Mouse (Mus musculus): ENCODE measurements at regions not wholly inside any gene's neighbourhood (a gene's known extent, or its start where the extent isn't known, plus 50 kb on each side); places are given as distances from the start of the nearest gene placed in this dataset.

DNA sequence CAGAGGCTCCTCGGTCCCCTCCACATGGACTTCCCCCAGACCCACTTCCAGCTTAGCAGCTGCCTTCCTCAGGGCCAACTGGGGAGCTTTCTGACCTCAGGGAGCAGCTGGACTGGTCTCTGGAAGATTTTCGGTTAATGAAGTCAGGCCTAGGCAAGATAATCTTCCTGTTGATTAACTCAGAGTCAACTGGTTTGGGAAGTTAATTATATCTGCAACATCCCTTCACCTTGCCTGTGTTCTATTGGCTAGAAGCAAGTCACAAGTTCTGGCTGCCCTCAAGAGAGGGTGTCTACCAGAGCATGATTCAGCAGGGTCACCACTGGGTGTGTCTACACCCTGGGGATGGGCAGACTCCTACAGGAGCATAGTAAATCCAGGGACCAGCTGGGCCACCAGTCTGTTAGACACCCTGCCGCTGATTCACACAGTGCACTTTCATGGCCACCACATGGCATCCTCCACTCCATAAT is 53.9 kb upstream of the Maml3 start:
- no peak for DNase-seq (ENCODE audit: low spot score)

DNA sequence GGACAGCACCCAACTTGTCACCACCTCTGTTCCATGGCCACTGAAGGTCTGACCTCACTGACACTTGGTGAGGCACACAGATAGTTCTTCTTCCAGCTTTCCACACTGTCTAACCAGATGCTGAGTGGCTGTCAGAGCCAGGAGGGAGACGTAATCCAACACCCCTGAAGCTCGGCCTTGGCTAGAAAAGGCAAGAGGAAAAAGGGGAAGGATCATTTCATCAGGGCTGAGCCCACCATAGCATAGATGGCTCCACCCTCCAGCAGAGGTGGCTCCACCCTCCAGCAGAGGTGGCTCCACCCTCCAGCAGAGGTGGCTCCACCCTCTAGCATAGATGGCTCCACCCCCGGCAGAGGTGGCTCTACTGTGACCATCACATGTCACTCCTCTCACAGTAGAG is 56.8 kb upstream of the Maml3 start:
- DNase-seq (ENCODE audit: low spot score), result no peak

DNA sequence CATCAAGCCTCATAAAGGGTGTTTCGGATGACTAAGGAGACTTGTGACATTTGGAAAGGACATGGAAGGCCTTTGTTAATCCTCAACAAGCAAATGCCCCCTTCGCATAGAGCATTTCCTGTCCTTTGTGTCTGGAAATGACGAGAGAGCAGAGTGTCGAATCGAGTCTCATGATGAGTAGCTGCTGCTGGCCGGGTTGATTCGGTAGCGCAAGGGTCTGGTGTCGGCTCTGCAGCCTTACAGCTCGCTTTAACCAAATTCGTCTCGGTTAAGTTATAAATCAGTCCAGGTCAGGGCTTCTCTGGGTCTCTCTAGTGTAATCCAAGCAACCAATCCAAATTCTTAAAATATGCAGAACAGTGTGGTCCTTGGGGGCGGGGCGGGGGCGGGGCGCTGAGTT is 59.1 kb upstream of the Maml3 start:
- no peak for DNase-seq (ENCODE audit: low spot score)

DNA sequence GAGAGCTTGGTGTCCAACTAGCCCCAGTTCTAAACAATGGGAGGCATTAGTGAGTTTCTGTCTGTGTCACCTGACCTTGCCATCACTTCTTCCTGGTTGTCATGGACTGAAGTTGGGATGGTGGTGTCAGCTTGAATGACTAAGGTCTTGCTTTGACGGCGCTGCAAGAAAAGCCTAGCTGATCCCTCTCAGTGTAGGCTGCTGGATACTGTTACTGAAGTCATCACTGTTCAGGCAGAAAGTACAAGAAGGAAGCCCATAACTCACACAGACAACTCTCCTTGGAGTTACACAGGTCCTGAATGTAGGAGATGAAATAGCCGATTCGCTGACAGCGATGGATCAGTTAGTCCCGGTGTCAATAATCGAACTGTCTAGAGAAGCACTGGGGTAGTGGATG is 62.5 kb upstream of the Maml3 start:
- DNase-seq (ENCODE audit: low spot score), result no peak

DNA sequence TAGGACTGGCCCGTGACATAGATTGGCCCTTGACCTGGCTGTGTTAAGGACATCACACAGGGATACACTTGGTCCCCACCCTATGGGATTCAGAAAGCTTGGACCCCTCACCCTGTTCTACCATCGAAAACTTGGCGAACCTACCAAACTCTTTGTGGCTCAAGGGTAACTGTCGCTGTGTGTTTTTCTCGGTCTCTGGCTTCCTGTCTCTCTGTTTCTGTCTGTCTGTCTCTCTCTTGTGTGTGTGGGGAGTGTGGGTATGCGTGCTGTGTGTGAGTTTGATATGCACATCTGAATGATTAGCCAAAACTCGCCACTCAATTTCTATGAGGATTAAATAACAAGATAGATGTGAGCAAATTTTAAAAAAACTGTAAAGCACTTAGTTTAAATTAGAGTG is 66.0 kb upstream of the Maml3 start:
- no peak for DNase-seq (ENCODE audit: low spot score)

DNA sequence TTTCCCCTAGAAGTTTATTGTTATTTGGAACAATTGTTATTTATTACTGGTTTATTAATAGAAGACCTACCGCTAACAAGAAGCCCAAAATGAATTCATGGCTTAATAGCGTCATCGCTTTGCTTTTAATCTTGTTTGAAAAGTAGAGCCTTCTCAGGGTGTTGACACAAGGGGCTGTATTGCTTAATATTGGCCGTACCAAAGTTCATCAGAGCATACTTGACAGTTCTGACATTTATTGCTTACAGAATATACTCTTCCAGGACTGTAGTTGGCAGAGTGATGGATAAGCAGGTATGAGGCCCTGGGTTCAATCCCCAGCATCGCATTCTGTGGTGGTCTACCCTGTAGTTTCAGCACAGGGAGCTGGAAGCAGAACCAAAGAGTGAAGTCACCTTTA is 66.4 kb upstream of the Maml3 start:
- no peak for DNase-seq (ENCODE audit: low spot score)

DNA sequence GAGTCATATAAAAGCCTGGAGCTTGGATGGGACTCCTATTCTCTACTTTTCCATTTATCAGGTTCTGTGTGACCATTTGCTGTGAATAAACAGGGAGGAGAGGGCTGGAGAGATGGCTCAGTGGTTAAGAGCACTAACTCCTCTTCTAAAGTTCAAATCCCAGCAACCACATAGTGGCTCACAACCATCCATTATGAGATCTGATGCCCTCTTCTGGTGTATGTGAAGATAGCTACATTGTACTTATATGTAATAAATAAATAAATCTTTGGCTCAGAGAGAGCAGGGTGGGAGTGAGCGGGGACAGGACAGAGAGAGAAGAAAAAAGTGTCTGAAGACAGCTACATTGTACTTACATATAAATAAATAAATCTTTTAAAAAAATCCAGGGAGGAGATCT is 68.6 kb upstream of the Maml3 start:
- no peak for DNase-seq (ENCODE audit: low spot score)

DNA sequence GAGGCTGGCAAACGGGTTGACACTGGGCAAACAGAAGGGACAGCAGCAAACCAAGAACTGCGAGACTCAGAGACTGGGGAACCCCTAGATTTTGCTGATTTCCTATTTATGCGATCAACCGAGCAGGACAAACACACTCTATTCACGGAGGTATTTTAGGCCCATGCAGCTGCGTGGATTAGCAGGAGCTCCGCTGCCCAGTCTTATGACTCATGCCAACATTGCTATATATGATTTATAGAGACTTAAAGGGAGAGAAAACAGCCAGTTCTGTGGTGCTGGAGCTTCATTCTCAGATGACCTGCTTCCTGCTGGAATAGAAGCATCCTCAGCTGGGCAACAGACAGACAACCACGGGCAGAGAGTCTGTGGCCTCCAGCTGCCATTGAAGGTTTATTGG is 71.2 kb upstream of the Maml3 start:
- no peak for DNase-seq (ENCODE audit: low spot score)

DNA sequence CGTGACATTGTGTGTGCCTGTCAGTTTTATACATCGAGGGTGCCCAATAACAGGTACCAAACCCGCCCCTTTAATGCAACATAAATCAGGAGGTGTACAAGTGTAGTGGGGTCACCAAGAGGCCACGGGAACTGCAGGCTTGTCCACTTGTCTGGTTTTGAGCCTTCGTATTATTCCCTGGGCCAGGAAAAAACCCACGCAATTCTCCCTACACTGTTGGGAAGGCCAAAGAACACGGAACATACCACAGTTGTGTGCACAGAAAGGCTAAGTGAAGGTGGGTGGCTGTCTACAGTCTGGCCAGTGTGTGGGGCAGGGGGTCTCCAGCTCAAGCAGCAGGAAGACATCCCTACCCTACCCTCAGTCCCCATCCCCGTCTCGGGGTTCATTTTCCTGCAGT is 74.0 kb upstream of the Maml3 start:
- no peak for DNase-seq (ENCODE audit: low spot score)

DNA sequence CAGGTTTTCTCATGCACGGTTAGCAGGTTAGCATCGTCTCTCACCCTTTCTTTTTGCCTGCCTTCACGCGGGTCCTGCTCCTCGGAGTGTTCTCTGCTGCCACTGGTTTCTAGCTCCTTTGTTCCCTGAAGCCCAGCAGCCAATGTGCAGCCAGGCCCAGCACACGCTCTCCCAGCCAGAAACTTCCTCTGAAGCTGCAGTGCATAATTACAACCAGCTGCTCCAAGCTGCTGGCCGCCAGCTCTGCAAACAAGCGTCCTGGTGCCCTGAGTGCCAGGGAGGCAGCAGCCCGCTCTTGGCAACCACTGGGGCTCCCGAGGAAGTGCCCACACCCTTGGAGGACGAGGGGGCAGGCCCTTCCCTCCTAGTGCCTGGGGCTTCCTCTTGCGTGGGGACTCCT is 74.8 kb upstream of the Maml3 start:
- peak; percentile 51 for DNase-seq (ENCODE audit: low spot score)

DNA sequence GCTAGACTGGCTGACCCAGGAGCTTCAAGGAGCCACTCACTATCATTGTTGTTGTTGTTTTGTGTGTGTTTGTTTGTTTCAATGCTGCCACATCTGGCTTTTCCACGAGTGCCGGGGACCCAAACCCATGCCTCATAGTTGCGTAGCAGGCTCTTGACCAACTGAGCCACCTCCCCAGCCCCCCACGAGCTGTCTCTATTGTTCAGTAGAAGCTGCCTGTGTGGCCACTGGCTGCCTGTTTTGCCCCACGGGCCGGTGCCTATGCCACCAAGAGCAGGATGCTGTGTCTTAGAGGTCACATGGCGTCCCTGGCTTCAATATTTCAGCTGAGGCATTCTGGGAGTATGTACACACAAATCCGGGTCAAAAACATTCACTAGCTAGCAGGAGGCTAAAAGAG is 75.4 kb upstream of the Maml3 start:
- DNase-seq (ENCODE audit: low spot score), result no peak

DNA sequence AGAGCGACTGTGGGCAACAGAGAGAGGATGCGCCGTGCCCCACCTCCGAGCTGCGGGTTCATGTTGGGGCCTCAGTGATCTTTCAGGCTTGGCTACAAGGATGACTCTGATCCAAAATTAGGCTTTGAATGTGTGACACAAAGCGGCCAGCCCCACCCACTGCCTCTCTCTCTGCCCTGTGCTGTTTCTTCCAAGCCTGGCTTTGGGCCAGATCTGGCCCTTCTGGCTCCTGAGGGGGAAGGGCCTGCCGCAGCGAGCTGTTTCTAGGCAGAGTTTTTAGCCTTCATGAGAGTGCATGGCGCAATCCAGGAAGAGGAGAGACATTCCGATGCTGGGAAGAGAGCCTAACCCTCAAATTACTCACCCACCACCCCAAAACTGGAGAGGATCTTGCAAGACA is 75.9 kb upstream of the Maml3 start:
- peak; percentile 71 for DNase-seq (ENCODE audit: low spot score)

DNA sequence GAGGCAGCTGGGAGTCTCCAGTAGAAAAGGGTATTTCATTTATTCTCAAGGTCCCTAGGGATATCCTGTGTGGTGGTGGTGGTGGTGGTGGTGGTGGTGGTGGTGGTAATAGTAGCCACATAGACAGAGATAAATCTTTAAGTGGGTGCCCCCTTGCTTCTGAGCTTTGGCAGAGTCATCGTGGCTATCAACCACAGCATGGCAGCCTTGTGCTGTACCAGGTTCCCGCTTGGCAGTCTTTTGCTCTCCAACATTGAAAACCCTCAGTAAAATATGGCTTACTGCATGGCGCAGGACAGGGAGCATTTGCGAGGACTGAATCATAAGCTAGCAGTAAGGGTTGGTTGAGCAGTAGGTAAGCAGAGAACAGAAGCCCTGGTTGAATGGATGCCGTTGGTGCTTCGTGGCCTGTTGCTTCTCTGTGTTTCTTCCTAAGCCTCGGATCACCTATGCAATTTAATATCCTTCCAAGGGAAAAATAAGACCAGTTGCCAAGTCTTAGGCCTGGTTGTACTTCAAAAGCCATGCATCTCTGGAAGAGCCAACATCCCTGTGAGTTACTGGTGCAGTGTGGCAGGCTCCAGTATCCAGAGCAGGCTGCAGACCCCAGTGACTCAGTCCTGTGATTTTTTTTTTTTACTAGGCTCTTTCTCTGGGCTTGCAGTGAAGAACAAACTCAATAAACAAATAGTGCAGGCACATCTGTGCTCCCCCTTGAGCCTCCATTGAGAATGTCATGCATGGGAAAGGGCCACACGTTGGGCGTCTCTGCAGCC is 76.6 kb upstream of the Maml3 start:
- DNase-seq (ENCODE audit: low spot score), result no peak

DNA sequence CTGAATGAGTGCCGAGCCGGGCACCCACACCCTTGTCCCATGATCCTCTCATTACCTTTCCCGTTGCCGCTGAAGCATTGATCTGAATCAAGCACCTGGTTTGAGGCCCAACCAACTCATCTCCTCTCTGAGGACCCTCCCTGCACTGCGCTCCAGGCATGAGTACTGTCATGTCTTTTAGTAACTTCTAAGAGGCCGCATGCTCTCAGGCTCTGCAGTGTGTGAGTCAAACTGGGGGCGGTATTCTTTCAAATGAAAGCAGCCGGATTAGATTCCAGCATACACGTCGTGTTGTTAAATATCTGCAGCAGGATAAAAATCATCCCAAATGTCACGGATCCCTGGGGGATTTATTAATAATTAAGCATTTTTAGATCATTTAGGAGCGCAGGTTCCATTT is 79.4 kb upstream of the Maml3 start:
- DNase-seq (ENCODE audit: low spot score), result no peak

DNA sequence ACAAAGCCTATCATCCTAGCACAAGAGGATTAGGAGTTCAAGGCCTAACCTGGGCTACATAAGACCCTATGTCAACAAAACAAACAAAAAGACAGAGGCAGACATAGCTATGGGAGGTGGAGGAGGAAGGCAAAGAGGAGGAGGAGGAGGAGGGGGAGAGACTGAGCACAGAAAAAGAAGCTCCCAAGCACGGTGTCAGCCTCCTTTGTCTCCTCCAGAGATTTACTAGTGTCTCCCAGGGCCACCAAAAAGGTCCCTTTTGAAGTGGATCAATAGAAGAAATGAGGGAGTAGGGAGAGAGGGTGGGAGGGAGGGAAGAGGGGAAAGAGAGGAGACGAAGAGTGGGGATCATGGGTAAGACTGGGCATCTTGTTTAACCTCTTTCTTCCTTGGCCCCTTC is 80.5 kb upstream of the Maml3 start:
- peak; percentile 15 for DNase-seq (ENCODE audit: low spot score)

DNA sequence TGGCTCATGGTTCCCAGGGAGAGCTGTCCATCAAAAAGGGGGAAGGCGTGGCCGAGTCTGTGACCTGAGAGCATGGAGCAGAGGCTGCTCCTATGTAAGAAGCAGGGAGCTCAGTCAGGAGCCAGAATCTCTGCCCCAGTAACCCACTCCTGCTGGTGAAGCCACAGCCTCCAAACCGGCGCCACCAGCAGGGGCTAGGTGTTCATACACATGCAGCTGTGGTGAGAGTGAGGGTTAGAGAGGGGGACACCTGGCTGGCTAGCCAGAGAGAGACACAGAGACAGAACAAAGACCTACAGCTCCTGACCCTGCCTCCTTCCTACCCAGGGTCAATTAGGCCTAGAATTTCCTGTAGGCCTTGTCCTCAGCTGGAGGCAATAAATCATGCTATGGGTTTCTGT is 80.7 kb upstream of the Foxo1 start:
- DNase-seq (ENCODE audit: low spot score), result peak; percentile 22

DNA sequence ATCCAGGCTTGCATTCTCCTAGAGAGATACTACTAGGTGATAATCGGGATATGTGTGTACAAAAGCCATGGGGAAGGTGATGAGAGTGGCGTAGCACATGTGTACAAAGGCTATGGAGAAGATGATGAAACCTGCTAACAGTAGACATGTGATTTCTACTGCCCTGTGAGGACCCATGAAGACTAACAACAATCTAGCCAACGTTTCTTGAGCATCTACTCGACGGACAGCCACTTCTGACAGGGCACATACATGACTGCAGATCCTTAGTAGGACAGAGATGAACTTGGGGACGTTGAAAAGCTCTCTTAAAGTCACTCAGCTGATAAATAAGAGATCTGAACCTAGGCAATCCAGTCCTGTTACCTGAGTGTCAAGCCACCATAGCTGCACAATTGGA is 79.8 kb upstream of the Foxo1 start:
- peak; percentile 3 for DNase-seq (ENCODE audit: low spot score)

DNA sequence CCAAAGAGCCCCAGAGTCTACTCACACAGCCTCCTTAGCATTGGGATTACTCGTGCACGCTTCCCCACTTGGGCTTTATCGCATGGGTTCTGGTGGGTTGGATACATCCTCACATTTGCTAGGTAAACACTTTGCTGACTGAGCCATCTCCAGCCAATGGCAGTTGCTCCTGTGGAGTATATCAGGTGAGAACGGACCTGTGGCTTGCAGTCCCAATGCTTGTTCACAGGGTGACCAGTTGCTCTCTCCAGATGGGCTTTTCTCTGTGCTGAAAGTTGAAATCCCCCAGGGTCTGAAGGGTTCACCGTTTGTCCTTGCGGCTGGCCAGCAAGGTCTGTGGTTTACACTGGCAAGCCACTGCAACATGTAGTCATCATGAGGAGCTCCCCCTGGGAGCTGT is 79.1 kb upstream of the Foxo1 start:
- peak; percentile 32 for DNase-seq (ENCODE audit: low spot score)

DNA sequence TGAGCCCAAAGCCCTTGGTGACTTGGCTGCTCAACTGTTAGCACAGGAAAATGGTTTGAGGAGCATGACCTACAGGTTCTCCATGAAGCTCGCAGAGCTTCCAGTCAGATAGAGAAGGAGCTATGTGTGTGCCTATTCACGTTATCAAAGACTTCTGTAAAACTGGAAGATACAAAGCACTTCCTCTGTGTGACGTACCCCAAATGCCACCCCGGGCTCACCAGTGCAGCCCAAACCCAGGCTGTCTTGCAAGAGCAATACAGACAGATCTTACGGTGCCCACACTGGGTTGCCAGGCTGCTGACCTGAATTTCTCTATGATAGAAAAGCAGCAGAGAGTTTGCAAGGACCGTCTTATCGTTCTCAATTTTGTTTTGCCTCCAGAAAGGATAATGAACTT is 78.1 kb upstream of the Foxo1 start:
- peak; percentile 22 for DNase-seq (ENCODE audit: low spot score)

DNA sequence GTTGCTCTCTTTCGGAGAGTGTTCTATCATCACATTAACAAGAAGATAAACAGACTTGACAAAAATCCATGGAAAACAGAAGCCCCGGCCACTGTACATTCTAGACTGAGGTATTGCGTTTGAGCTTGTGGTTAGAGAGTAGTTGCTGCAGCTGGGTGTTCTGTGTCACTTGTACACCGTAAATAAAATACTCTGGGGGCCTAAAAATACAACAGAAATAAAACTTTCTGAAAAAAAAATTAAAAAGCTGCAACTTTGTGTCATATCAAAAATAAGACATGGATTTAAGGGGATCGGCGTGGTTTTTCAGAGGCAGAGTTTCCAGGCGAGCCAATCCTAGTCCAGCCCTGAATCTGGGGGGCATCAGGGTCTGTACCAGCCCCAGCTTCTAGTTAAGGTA is 75.1 kb upstream of the Foxo1 start:
- no peak for DNase-seq (ENCODE audit: low spot score)

DNA sequence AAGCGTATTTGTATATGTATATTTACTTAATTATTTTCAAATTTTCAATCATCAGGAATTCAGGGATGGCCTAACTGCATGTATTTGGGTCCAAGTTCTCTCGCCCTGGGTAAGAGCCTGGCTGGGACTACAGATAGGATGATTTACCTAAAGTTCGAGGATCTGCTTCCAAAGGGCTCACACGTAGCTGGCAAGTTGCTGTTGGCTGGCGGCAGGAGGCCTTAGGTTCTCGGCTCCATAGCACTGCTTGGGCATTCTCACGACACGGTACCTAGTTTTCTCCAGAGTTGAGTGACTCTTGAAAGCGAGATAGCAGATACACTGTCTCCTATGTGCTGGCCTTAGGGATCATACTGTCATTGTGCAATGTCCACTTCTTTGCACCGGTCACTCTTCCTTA is 73.9 kb upstream of the Foxo1 start:
- no peak for DNase-seq (ENCODE audit: low spot score)

DNA sequence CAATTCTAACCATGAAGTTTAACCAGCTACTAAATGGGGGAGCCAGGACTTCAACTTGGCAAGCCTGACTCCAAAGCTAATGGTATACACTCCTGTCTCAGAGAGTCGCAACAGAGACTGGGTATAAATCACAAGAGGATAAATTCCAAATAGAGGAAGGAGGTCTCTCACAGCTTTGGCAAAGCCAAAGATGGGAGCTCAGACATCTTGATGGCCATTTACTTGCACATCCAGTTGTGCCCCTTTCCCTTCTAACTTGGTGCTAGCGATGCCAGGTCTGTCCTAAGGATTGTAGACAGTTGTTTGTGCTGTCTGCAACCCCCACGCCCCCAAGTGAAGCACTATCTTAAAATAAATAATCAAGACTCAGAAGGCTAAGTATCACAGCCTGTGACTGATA is 72.7 kb upstream of the Foxo1 start:
- no peak for DNase-seq (ENCODE audit: low spot score)

DNA sequence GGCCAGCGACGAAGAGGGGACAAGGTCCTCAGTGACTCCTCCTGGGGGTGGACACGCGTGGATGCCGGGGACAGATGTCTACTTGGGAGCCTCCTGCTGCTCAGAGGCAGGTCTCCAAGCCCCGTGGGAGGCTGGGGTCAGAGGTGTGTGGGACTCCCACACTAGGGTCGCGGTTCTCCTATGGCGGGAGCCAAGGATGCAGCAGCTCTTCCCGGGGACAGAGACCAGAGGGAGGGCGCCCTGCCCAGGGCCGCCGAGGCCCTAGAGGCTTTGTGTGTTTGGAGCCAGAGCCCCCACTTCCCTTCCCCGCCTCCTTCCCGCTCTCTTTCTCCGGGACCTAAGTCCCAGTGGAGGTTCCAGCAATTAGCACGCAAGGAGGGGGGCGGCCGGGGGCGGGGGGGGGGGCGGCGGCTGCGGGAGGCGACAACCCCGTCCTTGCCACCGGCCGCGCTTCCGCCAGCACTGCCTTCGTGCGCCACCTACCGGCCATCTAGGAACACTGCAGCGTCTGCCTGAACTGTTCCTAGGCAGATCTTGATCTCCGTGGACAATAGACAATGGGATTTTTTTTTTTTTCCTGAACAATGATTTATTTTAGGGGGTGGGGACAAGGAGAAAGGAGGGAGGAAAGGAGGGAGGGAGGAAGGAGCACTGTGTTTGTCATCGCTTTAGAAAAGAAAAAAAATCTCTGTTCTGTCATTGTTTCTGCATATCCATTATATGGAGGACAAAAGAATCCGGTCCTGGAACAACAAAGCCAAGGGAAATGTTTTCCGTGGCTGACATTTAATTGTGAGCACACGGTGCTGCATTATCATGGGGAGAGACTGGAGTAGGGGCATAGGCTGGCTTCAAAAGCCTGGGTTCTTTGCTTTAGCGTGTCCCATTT is 71.8 kb upstream of the Foxo1 start:
- DNase-seq (ENCODE audit: low spot score), result peak; percentile 90

DNA sequence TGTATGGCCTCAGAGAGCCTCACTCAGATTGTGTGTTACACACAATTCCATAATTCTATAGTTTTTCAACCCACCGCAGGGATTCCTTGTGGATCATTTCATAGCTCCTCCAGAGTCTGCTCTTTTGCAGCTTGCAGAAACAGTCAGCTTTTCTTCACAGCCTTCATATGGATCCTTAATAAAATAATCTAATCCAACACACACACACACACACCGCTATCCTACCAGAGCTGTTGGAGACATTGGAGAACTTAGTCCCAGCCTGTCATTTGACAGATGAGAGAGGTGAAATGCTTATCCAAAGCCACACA is 71.2 kb upstream of the Foxo1 start:
- no peak for DNase-seq (ENCODE audit: low spot score)
